Mouse (Mus musculus): ENCODE results near the gene Srrm2.

Gene Srrm2

GRCm38 (mm10) chr17:23806867-23807266 lies 16.5 kb downstream of the Srrm2 start:
- DNase-seq (ENCODE audit: low spot score) = peak; percentile 21

GRCm38 (mm10) chr17:23807918-23808317 lies 17.6 kb downstream of the Srrm2 start:
- no peak for DNase-seq (ENCODE audit: low spot score)

GRCm38 (mm10) chr17:23815641-23816040 lies 25.3 kb downstream of the Srrm2 start:
- DNase-seq (ENCODE audit: low spot score) = no peak

- DNase-seq (ENCODE audit: low spot score) = no peak
These were observed 28.2 kb downstream of the Srrm2 start for GRCm38 (mm10) chr17:23818579-23818978.

- peak; percentile 16 for DNase-seq (ENCODE audit: low spot score)
These were observed 28.9 kb downstream of the Srrm2 start for GRCm38 (mm10) chr17:23819235-23819634.

- DNase-seq (ENCODE audit: low spot score) = no peak
These were observed 30.4 kb downstream of the Srrm2 start for GRCm38 (mm10) chr17:23820731-23821130.

GRCm38 (mm10) chr17:23822094-23822493 lies 31.8 kb downstream of the Srrm2 start:
- DNase-seq (ENCODE audit: low spot score) = no peak

GRCm38 (mm10) chr17:23823018-23823417 lies 32.7 kb downstream of the Srrm2 start:
- peak; percentile 31 for DNase-seq (ENCODE audit: low spot score)

- no peak for DNase-seq (ENCODE audit: low spot score)
These were observed 33.3 kb downstream of the Srrm2 start for GRCm38 (mm10) chr17:23823614-23824013.

GRCm38 (mm10) chr17:23825591-23825990 lies 35.3 kb downstream of the Srrm2 start:
- DNase-seq (ENCODE audit: low spot score) = no peak

GRCm38 (mm10) chr17:23828271-23829001 lies 38.1 kb downstream of the Srrm2 start:
- DNase-seq (ENCODE audit: low spot score) = peak; percentile 74

- DNase-seq (ENCODE audit: low spot score) = peak; percentile 87
These were observed 38.8 kb downstream of the Srrm2 start, which contains the start of gene Elob for GRCm38 (mm10) chr17:23829064-23829619. Gene Elob, minus strand, starts transcription at chr17:23829136.

- no peak for DNase-seq (ENCODE audit: low spot score)
These were observed 40.9 kb downstream of the Srrm2 start for GRCm38 (mm10) chr17:23831201-23831600.

GRCm38 (mm10) chr17:23836006-23836575 lies 45.8 kb downstream of the Srrm2 start, which contains the start of gene Prss33:
Gene Prss33, minus strand, starts transcription at chr17:23836056.
- no peak for DNase-seq (ENCODE audit: low spot score)

- peak; percentile 37 for DNase-seq (ENCODE audit: low spot score)
These were observed 50.8 kb downstream of the Srrm2 start for GRCm38 (mm10) chr17:23841145-23841544.

- DNase-seq (ENCODE audit: low spot score) = peak; percentile 55
These were observed 52.9 kb downstream of the Srrm2 start for GRCm38 (mm10) chr17:23843141-23843811.

- peak; percentile 82 for DNase-seq (ENCODE audit: low spot score)
These were observed 53.5 kb downstream of the Srrm2 start, which contains the start of the genes Prss32 and Prss41 for GRCm38 (mm10) chr17:23843812-23844273. Gene Prss32, plus strand, starts transcription at chr17:23843855. Gene Prss41, minus strand, starts transcription at chr17:23844172.

GRCm38 (mm10) chr17:23850028-23850427 lies 59.7 kb downstream of the Srrm2 start:
- no peak for DNase-seq (ENCODE audit: low spot score)

- DNase-seq (ENCODE audit: low spot score) = peak; percentile 62
These were observed 60.8 kb downstream of the Srrm2 start for GRCm38 (mm10) chr17:23850853-23851749.

GRCm38 (mm10) chr17:23853292-23853691 lies 63.0 kb downstream of the Srrm2 start:
- DNase-seq (ENCODE audit: low spot score) = peak; percentile 42

- no peak for DNase-seq (ENCODE audit: low spot score)
These were observed 64.0 kb downstream of the Srrm2 start for GRCm38 (mm10) chr17:23854229-23854765.

All from testis, postnatal 14 days (tissue).